Mouse (Mus musculus) heart, embryonic 10.5 days (tissue): Measurements from ENCODE around the gene Tnrc18. TPM values are rescaled to one million over a fixed set of nuclear protein-coding genes. Genes with fewer than 3 reads are reported as not detected.
A peak's percentile ranks its signal among the peaks of the same experiment; 100 is the strongest.

Experiments used
- DNase-seq: peaks from one replicate; pipeline ENCODE4 v3.0.0-alpha.2; 2017; ENCODE audit warnings: low spot score
- H3K27ac ChIP-seq: fragments of 300-500 bp; sonication (generic); 2 replicates; pipeline ENCODE4 v1.5.1; 2016; ENCODE audit warnings: mild to moderate bottlenecking
- H3K27me3 ChIP-seq: fragments of 300-500 bp; sonication (generic); 2 replicates; pipeline ENCODE4 v1.6.1; 2016; ENCODE audit warnings: mild to moderate bottlenecking; ENCODE audit not compliant: poor library complexity, insufficient read depth, severe bottlenecking
- H3K36me3 ChIP-seq: fragments of 300-500 bp; sonication (generic); 2 replicates; pipeline ENCODE4 v1.6.1; 2016; ENCODE audit warnings: mild to moderate bottlenecking, moderate library complexity
- H3K4me1 ChIP-seq: fragments of 300-500 bp; sonication (generic); 2 replicates; pipeline ENCODE4 v1.6.1; 2016; ENCODE audit warnings: mild to moderate bottlenecking
- H3K4me3 ChIP-seq: fragments of 300-500 bp; sonication (generic); 2 replicates; pipeline ENCODE4 v1.5.1; 2016; ENCODE audit warnings: mild to moderate bottlenecking, moderate library complexity
- H3K9me3 ChIP-seq: fragments of 300-500 bp; sonication (generic); 2 replicates; pipeline ENCODE4 v1.6.1; 2016; ENCODE audit warnings: mild to moderate bottlenecking, moderate library complexity
- WGBS: fragments of 180-500 bp; shearing (Covaris S2); methylation state at CpG from one replicate; pipeline ENCODE4 v1.1.7; 2016; 5-methylcytosine and 5-hydroxymethylcytosine counted together
- polyA plus RNA-seq: library from polyadenylated mRNA; unstranded; fragments of >200 nt; fragmentation: Nextera tagmentation; extraction: Ambion mirVana; gene quantifications from 2 replicates; pipeline ENCODE4 v1.2.1, GENCODE M21; 2016

The Tnrc18 gene
- polyA plus RNA-seq, 1 experiment from 2014 or later = 24.8 TPM

DNA sequence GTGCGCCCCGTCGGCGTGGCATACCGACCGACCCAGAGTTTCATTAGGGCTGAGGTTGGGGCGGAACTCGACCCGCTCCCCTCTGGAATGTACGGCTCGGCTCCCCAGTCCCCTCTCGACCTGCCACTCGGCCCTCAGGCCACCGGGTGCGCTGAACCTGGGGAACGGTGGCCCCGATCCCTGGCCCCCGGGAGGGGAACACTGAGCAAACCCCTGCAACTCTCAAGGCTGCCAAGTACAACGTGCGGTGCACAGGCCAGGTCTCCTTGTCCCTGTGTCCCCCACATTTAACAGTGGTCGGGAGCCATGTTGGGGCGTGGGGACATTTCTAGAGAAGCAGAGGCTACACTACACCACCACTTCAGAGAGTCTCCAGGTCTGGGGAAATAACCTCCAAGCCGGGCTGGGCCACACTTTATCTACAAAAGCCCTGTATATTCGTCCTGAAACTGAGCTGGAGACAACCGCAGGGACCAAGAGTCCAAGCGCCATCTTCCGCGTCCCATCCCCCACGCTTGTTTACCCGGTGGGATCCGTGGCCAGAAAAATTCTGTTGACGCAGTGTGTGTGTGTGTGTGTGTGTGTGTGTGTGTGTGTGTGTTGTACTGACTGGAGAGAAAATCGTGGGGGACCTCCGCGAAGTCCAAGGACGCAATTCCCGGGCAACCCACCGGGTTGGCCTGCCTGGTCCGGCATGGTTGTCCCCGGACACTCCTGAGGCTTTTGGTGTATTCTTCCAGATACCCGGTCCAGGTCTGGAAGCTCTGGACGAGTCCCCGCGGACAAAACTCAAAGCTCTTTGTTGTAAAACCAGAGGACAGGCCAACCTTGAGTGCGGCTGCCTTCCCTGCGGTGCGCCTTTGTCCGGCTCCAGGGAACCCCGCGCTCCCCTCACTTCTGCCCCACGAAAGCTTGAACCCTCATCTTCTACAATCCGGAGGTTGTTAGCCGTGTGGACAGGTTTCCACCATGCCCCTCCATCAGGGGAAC lies 3.1 kb upstream of the Tnrc18 start:
- no peaks in the 10 kb centered on the region for H3K27me3 ChIP-seq
- H3K36me3 ChIP-seq = no peaks in the 10 kb centered on the region
- WGBS = under 1% methylated on average over 53 of the region's 53 CpGs
- peaks cover 29% of the 10 kb centered on the region for H3K4me1 ChIP-seq
- peak overlapping the region; percentile 99 for H3K4me3 ChIP-seq
- H3K9me3 ChIP-seq = no peaks in the 10 kb centered on the region
- H3K27ac ChIP-seq = peak overlapping the region; percentile 100
- DNase-seq = peak; percentile 84

DNA sequence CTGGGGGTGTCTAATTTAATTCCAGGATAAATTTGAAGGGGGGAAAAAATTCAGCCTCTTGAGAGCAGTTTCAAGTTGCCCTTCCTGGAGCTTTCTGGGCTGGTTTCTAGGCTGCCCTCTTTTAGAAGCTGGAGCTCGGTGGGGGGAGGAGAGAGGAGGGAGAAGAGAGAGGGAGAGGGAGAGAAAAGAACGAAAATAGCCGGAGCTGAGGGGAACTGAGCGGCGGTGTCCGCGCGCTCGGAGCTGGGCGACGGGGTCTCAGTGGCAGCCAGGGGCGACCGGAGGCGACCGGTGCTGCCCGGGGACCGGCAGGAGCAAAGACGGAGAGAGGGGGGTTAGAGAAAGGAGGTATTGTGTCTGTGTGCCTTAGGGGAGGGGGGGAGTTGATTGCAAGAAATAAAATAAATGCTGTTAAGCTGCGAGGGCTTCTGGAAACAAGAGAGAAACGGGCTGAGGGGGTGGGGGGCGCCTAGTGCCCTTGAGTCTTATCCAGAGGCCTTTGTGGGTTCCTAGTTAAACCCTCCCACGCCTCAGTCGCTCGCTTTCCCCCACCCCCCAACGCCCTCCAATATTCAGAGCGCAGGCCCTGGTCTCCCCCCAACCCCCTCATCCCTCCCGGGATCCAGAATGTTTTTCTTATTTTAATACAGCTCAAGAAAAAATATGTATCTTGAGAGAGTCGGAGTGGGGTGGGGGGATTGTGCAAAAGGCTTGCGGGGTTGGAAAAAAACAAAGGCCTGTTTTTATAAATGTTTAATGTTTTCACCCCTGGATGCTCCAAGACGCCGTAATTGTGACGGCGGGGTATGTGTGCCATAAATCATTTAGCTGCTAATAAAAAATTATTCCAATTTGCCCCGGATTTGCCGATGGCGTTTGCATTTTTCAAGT lies 2.2 kb upstream of the Tnrc18 start:
- DNase-seq = no peak
- peaks cover 6% of the 10 kb centered on the region for H3K36me3 ChIP-seq
- H3K27ac ChIP-seq = peak overlapping the region; percentile 100
- WGBS = under 1% methylated on average over 36 of the region's 36 CpGs
- peak overlapping the region; percentile 99 for H3K4me3 ChIP-seq
- H3K4me1 ChIP-seq = peaks cover 19% of the 10 kb centered on the region
- H3K9me3 ChIP-seq = no peaks in the 10 kb centered on the region
- no peaks in the 10 kb centered on the region for H3K27me3 ChIP-seq

DNA sequence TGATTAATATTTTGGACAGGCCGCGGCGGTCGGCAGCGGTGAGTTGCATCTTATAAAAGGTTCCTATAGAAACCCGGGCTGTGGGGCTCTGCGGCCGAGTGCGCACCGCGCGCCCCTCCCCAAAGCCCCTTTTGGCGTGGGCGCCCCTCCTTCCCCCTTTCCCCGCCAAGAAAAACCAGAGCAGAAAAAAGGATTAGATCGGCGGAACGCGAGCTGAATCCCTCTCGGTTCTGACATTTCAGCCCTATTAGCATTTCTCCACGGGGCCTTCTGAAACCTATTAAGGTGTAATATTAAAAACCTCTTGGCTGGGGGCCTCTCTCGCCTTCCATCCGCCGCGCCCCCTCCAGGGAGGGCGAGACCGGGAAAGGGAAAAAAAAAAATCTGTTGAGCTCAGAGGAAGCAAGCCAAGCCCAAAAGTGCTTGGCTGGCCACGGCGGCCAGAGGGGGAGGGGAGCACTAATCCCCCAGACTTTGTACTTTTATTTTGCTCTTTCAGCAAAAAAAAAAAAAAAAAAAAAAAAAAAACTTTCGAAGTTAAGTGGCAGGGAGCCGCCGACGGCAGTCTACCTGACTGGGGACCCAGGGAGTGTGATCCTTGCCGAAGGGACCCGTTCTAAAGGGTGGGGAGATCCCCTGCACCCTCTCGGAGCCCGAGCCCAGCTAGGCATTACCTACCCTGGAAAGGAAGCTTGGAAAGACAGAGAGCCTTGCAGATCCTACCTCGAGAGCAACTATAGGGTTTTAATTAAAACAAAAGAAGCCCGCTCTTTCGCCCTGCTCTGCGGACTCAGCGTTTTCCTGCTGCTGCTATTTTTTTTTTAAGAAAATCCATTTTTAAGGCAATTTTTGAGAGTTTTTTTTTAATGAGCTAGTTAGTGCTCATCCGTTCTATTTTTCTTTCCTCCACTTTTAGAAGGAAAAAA lies 1.2 kb upstream of the Tnrc18 start:
- peak; percentile 87 for DNase-seq
- H3K4me1 ChIP-seq = peaks cover 13% of the 10 kb centered on the region
- peak overlapping the region; percentile 100 for H3K27ac ChIP-seq
- H3K4me3 ChIP-seq = peak overlapping the region; percentile 99
- peaks cover 6% of the 10 kb centered on the region for H3K36me3 ChIP-seq
- no peaks in the 10 kb centered on the region for H3K9me3 ChIP-seq
- WGBS = under 1% methylated on average over 43 of the region's 43 CpGs
- H3K27me3 ChIP-seq = no peaks in the 10 kb centered on the region

DNA sequence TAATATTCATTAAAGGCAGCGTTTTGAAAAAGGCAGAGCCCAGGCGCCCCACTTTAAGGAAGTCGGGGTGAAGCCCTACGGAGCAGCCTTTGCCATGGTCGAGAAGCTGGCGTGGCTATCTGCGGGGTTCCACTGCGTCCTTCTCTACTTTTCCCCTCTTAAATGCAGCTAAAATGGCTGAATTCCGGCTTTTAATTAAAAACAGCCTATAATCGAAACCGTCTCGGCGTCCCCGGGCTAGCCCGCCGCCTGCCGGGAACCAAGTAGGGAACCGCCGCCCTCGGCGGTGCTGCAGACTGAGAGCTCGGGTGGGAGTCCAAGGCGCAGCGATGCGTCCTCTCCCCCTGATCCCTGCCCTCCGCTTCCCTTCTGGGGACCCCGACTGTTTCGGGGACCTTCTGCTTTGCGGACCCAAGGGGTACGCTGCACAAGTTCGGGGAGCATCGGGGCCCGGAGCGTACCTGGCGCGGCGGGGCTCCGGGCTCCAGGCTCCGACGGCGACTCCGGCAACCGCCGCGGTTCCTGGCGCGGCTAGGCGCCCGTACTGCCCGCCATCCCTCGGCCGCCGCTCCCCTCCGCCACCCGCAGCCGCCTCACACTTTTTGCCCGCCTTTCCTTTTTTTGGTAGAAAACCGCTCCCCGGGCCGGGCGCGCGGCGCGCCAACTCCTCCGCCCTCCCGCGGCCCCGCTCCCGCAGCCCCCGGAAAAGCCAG lies 495 bp downstream of the Tnrc18 start:
- WGBS = under 1% methylated on average over 71 of the region's 71 CpGs
- Histone ChIP-seq H3K27me3 (no peaks in the 10 kb centered on the region), H3K4me1 (peaks cover 20% of the 10 kb centered on the region), H3K9me3 (no peaks in the 10 kb centered on the region), H3K27ac (peak overlapping the region; percentile 100), H3K36me3 (peaks cover 8% of the 10 kb centered on the region), H3K4me3 (peak overlapping the region; percentile 99)
- DNase-seq = no peak

DNA sequence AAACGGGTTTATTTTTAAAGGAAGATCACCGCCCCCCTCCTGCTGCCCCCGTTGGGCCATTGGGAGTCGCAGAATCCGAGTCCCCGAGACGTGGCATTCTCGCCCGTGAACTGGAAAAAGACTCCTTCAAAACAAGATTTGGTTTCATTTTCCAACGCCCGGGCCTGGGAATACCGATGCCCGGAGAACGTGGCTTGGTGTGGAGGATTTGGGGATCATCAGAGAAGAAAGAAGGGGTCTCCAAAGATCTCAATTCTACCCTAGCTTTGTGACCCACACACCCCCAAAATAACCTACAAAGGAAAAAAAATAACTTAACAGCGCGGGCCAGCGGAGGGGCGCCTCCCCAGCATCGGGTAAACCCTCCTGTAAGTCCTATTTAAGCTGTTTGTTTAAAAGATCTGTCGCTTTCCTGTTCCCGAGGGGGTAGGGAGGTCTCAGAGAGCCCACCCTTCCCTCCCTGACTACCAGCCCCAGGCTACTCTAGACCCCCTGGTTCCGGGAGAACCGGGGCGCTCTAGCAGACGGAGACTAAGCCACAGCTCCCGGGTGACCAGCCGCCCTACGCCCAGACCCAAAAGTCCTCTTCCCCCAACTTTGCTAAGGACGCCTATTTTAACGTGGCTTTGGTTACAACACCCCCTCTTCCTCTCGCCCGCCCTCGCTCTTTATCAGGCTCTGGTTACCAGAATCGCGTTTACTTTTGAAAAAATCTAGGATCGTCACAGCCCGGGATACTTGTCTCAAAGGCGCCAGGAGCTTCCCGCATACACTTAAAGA lies 1.2 kb downstream of the Tnrc18 start:
- peak overlapping the region; percentile 99 for H3K4me3 ChIP-seq
- no peaks in the 10 kb centered on the region for H3K9me3 ChIP-seq
- no peaks in the 10 kb centered on the region for H3K27me3 ChIP-seq
- no peak for DNase-seq
- WGBS = under 1% methylated on average over 39 of the region's 39 CpGs
- peaks cover 28% of the 10 kb centered on the region for H3K4me1 ChIP-seq
- H3K36me3 ChIP-seq = peaks cover 14% of the 10 kb centered on the region
- H3K27ac ChIP-seq = peak overlapping the region; percentile 100

DNA sequence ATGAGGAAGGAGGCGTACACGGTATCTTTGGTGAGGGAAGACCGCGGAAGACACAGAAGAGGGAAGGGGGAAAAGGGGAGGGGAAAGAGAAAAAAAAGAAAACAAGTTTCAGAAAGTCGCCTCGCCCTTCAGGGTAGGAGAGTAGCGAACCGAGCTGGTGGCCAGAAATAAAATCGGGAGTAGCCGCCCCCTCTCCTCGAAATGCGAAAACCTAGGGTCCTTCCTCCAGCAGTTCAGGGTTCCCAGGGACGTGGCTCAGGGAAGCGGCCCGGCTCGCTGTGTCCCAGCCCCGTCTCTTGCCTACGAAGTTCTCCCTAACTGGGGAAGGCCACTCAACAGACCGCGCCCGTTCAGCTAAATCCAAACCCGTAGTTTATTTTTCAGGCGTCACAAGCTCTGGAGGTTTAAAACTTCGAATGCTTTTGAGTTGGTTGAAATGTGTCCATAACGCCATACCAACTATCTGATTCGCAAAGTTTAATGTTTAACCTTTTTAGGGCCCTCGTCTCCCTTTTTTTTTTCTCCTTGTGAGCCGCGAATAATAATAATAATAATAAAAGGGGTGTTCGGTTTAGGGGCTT lies 2.0 kb downstream of the Tnrc18 start:
- WGBS = 1% methylated on average over 30 of the region's 30 CpGs
- Histone ChIP-seq H3K9me3 (no peaks in the 10 kb centered on the region), H3K36me3 (peaks cover 15% of the 10 kb centered on the region), H3K27me3 (no peaks in the 10 kb centered on the region), H3K4me1 (peaks cover 35% of the 10 kb centered on the region), H3K4me3 (peak overlapping the region; percentile 99), H3K27ac (peak overlapping the region; percentile 100)
- no peak for DNase-seq

DNA sequence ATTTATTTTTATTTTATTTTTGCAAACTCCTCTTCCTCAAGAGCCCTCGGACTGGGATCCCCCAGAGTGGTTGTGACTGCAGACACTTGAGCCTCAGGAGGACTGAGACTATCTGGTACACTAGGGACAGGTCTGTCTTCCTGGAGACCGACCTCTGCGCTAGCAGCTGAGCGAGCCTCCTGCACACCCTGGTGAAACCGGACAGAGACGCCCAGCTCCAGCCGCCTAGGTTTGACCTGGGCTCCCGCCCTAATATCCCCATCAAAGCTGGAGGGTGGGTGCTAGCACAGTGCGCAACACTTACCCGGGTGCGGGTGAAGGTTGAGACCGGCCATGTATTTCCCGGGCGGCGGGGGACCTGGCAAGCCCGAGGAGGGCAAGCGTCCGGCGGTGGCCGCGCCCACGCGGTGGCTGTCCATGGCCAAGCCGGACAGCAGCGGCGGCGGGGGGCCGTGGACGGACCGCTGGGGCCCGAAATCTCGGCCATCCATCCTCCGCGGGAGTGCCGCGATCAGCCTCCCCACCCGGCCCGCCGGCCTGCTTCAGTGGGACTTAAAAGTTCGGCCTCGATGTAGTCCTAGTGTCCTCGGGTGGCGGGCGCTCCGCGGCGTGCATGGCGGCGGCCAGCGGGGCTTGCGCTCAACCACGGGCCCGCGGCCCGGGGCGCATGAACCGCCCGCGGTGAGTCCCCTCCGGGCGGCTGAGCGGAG lies 2.6 kb downstream of the Tnrc18 start:
- Histone ChIP-seq H3K27me3 (no peaks in the 10 kb centered on the region), H3K36me3 (peaks cover 15% of the 10 kb centered on the region), H3K4me1 (peaks cover 41% of the 10 kb centered on the region), H3K9me3 (no peaks in the 10 kb centered on the region), H3K4me3 (peak overlapping the region; percentile 99), H3K27ac (peak overlapping the region; percentile 100)
- under 1% methylated on average over 62 of the region's 62 CpGs for WGBS
- DNase-seq = peak; percentile 77

DNA sequence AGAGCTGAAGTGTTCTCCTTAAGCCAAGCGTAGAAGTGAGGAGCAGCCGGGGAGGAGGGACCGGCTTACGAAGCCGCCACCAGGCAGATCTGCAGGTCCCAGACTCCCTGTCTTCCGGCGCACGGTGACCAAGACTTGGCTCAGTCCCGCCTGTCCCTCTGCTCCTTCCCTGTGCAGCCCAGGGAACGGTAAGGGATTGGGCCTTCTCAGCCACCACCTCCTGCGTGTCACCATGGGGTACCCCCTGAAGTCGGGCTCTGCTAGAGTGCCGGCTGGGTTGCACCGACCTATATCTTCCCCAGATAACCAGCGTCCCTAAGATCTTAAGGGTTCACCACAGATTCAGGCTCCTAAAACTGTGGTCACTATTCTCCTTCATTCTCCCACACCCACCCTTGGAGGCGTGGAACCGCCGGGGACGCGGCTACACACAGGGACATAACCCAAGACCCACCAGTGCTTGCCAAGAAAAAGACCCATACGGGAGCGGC lies 3.3 kb downstream of the Tnrc18 start:
- Histone ChIP-seq H3K27ac (peak overlapping the region; percentile 100), H3K27me3 (no peaks in the 10 kb centered on the region), H3K4me3 (peak overlapping the region; percentile 99), H3K9me3 (no peaks in the 10 kb centered on the region), H3K36me3 (peaks cover 21% of the 10 kb centered on the region), H3K4me1 (peaks cover 46% of the 10 kb centered on the region)
- peak; percentile 82 for DNase-seq
- WGBS = 0% methylated on average over 22 of the region's 22 CpGs

DNA sequence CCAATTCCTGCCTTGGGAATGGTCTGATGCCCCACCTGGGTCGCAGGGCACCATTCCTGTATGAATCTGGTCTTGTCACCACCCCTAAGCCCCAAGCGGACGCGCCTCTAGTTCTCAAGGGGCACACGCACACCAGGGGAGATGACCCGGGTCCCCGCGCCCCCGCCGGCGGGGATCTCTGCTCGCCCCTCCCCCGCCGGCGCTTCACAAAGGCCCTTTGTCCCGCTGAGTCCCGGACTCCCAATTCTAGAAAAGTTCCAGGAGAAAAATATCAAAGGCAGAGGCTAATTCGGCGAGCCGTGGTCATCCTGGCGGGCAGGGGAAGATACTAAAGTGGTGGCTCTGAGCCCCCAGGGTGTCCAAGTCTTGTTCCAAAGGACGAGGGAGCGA lies 3.7 kb downstream of the Tnrc18 start:
- Histone ChIP-seq H3K27me3 (no peaks in the 10 kb centered on the region), H3K4me3 (peak overlapping the region; percentile 99), H3K9me3 (no peaks in the 10 kb centered on the region), H3K4me1 (peaks cover 49% of the 10 kb centered on the region), H3K36me3 (peaks cover 23% of the 10 kb centered on the region), H3K27ac (peak overlapping the region; percentile 100)
- 1% methylated on average over 23 of the region's 23 CpGs for WGBS
- DNase-seq = no peak

DNA sequence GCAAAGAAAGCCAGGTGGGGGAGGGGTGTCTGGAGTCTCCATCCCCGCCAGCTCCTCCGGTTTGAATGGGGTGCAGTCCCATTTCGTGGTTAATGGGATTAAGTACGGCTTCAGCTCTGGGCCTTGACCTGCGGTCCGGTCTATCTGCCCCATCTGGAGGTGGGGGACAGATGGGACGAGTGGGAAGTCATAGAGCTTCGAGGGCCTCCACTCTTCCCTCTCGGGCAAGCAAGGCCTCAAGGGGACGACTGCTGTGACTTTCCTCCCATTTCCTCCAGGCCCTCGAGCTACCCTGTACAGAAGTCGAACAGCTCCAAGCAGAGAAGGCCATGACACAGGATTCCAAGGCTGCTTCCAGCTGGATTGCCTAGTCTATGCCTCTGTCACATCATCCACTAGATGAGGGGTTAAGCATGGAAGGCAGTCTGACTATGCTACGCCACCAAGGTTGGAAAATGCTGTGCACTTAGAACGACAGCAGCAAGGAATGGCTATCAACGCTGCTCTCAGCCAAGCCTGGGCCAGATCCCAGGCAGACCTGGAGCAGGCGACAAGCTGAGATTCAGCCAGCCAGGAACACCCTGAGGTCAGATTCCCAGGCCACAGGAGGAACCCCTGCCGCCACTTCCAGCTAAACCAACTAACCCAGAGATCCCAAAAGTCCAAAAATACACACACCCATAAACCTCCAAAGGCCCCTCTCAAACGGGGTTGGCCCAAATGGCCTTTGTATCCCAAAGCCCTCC lies 4.3 kb downstream of the Tnrc18 start:
- H3K27me3 ChIP-seq = no peaks in the 10 kb centered on the region
- whole genome bisulfite sequencing = 4% methylated on average over 18 of the region's 18 CpGs
- H3K9me3 ChIP-seq = no peaks in the 10 kb centered on the region
- peaks cover 49% of the 10 kb centered on the region for H3K4me1 ChIP-seq
- H3K4me3 ChIP-seq = peak overlapping the region; percentile 99
- no peak for DNase-seq
- H3K36me3 ChIP-seq = peaks cover 25% of the 10 kb centered on the region
- peak overlapping the region; percentile 100 for H3K27ac ChIP-seq
